Comparison of ENCODE assay signal across 9 mouse cellular contexts in the genomic region with DNA sequence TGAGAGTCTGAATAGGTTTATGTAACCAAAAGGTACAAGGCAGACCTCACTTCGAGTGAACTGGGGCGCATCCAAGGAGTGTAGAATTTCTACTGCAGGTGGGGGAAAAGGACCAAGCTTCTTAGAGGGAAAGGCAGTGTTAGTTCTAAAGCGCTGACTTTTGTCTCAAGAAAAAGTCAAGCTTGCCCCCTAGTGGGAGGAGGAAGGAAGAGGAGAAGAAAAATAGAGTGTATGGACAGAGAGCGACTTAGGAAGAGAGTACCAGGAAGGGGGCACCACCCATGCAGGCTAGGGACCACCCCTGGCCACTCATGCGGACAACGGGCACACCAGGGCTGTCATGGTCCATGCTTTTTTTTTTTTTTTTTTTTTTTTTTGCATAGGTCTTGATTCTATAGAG. TPM values are rescaled to one million over a fixed set of nuclear protein-coding genes. Genes with fewer than 3 reads are reported as not detected.
A peak's percentile ranks its signal among the peaks of the same experiment; 100 is the strongest.
DNase-seq lines count a peak whose midpoint lies in the region; ATAC-seq and TF ChIP-seq lines count a peak whose summit lies in the region.
"Had no signal": no experiment of that assay in that cellular context is flagged by ENCODE, and none has a peak within 500 bp of the region (broad histone marks: within the 10 kb centered on the region; RNA-seq: fewer than 3 reads in every experiment).

No protein-coding gene starts in this region.

- no peaks in the 10 kb centered on the region for H3K4me1 ChIP-seq in bone marrow macrophage, adult 2 months (ENCODE audit: control insufficient read depth, insufficient read depth, low read length)

- peak; percentile 30 to 85 for DNase-seq in adrenal gland, adult (ENCODE audit: inconsistent age in 2 of 2, low spot score in 1 of 2)
- no peak for DNase-seq in adrenal gland, postnatal 25 days
- peak; percentile 52 to 60 for DNase-seq in left cerebral cortex, adult 18-20 months (ENCODE audit: low spot score in 2 of 2)
- no peak for DNase-seq in left cerebral cortex, adult 8-10 months (ENCODE audit: low spot score in 2 of 2)
- peak; percentile 75 for DNase-seq in lung, postnatal 10 days
- no peak for DNase-seq in ovary, adult 18-20 months (ENCODE audit: low spot score)

- TF ChIP-seq POLR2A in bone marrow macrophage, adult 2 months (IDR thresholded peaks at IDR 0.05; ENCODE audit: borderline replicate concordance, low read depth, low read length), result no peak

- peak; percentile 76; the same call in 1 of the 2 replicates for ATAC-seq in erythroid progenitor cell, adult 5-6 weeks (replicated peaks; ENCODE audit: low FRiP score, poor library complexity, severe bottlenecking)

- TF ChIP-seq CTCF in bone marrow macrophage, adult 2 months (IDR thresholded peaks at IDR 0.05; ENCODE audit: low read depth, low read length), result 0 out of 2 replicates have a peak, but pooled peaks have one; percentile 22

- H3K4me3 ChIP-seq in bone marrow macrophage, adult 2 months (ENCODE audit: insufficient read depth, low read length), result no peak overlapping the region

- H3K27ac ChIP-seq in bone marrow macrophage, adult 2 months (ENCODE audit: insufficient read depth, low read depth, low read length), result no peak overlapping the region
- H3K27ac ChIP-seq: macrophage had no signal

RNA-seq across cellular contexts. Expression of a gene that starts 14.6 kb away (rescaled TPM):
- total RNA-seq in adrenal gland, postnatal 25 days (2021), result 20.6 and 37.9 TPM in 2 replicates
- 10 to 100 TPM; 13.5 to 14.5 TPM for total RNA-seq in left cerebral cortex, adult 18-20 months (2021)
- total RNA-seq in left cerebral cortex, adult 8-10 months (2022), result 10 to 100 TPM; 13.9 to 20.5 (median 15.7) TPM
- polyA plus RNA-seq in bone marrow macrophage, adult 2 months (2012; ENCODE audit: insufficient read depth, insufficient read length, missing spikeins), result 69.0 and 75.4 TPM in 2 replicates
- not detected in 2 replicates for total RNA-seq in erythroid progenitor cell, adult 5-6 weeks (2015; ENCODE audit: low replicate concordance)
- total RNA-seq in erythroid progenitor cell, adult 5-6 weeks (2017; ENCODE audit: low replicate concordance), result not detected in 2 replicates

RNA-seq across cellular contexts. Expression of a gene that starts 26.4 kb away (rescaled TPM):
- total RNA-seq in adrenal gland, postnatal 25 days (2021), result 8.0 and 8.5 TPM in 2 replicates
- total RNA-seq in left cerebral cortex, adult 18-20 months (2021), result 1 to 10 TPM; 6.7 to 7.1 TPM
- total RNA-seq in left cerebral cortex, adult 8-10 months (2022), result 1 to 10 TPM; 5.4 to 8.6 (median 6.9) TPM
- polyA plus RNA-seq in bone marrow macrophage, adult 2 months (2012; ENCODE audit: insufficient read depth, insufficient read length, missing spikeins), result 4.8 and 6.9 TPM in 2 replicates
- 82.9 and 109 TPM in 2 replicates for total RNA-seq in erythroid progenitor cell, adult 5-6 weeks (2015; ENCODE audit: low replicate concordance)
- 115 and 153 TPM in 2 replicates for total RNA-seq in erythroid progenitor cell, adult 5-6 weeks (2017; ENCODE audit: low replicate concordance)

RNA-seq across cellular contexts. Expression of a gene that starts 45.6 kb away (rescaled TPM):
- 30.0 and 36.7 TPM in 2 replicates for total RNA-seq in adrenal gland, postnatal 25 days (2021)
- 10 to 100 TPM; 22.8 to 24.3 TPM for total RNA-seq in left cerebral cortex, adult 18-20 months (2021)
- total RNA-seq in left cerebral cortex, adult 8-10 months (2022), result 10 to 100 TPM; 18.1 to 22.4 (median 20.0) TPM
- 2.9 and 4.3 TPM in 2 replicates for polyA plus RNA-seq in bone marrow macrophage, adult 2 months (2012; ENCODE audit: insufficient read depth, insufficient read length, missing spikeins)
- not detected in 2 replicates for total RNA-seq in erythroid progenitor cell, adult 5-6 weeks (2015; ENCODE audit: low replicate concordance)
- total RNA-seq in erythroid progenitor cell, adult 5-6 weeks (2017; ENCODE audit: low replicate concordance), result not detected in 2 replicates

Comparison
In these comparisons a context has a peak if more than half of its experiments do, and no peak if none do; other contexts are left out.
1. DNase-seq: peak in adrenal gland, adult (2 of 2), left cerebral cortex, adult 18-20 months (2 of 2) and lung, postnatal 10 days (single experiment); none in adrenal gland, postnatal 25 days (single experiment), left cerebral cortex, adult 8-10 months (0 of 2) and ovary, adult 18-20 months (single experiment).
2. RNA of a gene that starts 14.6 kb away (total RNA-seq): 20.6 to 37.9 TPM in adrenal gland, postnatal 25 days, 13.9 to 20.5 TPM in left cerebral cortex, adult 8-10 months and 13.5 to 14.5 TPM in left cerebral cortex, adult 18-20 months; not detected in erythroid progenitor cell, adult 5-6 weeks; every median in the first group is over 4 times any median in the second.
3. RNA of a gene that starts 45.6 kb away (total RNA-seq): 30.0 to 36.7 TPM in adrenal gland, postnatal 25 days, 22.8 to 24.3 TPM in left cerebral cortex, adult 18-20 months and 18.1 to 22.4 TPM in left cerebral cortex, adult 8-10 months; not detected in erythroid progenitor cell, adult 5-6 weeks; every median in the first group is over 10 times any median in the second.